Comparison of ENCODE assay signal across 8 mouse cellular contexts in the genomic region with DNA sequence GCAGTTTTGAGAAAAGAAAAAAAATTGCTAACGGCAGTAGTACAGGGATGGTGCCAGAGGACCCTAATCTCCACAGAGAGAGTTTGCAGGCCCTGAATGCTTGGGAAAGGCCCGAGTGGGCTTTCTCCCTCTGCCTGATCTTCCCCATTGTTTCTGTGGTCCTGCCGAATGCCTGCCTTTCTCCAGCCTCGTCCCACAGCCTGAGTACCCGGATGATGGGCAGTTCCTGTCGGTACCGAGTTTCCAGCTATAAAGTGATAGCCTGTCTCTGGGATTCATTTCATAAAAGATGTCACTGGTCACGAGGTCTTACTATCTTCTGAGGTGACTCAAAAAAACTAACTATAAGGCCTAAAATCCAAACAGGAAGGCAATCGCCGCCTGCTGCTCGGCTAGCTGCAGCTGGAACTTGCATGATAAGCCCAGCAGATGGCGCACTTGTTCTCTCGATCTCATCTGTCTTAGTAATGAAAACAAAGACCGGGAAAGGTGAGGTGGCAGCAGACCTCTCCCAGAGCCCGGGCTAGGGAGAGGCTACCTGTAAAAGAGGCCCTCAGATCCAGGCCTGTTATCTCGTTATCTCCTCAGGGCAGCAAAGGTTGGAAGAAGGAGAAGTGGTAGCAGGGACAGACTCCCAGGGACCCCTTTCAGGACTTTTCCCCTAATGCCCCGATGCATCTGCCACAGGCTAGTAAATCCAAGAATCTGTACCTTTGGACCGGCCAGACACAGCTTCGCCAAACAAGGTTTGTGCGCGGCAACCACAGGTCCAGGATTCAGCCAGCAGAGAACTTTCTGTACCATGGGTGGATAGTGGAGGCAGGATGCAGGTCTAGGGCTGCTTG. TPM values are rescaled to one million over a fixed set of nuclear protein-coding genes. Genes with fewer than 3 reads are reported as not detected.
A peak's percentile ranks its signal among the peaks of the same experiment; 100 is the strongest.
DNase-seq lines count a peak whose midpoint lies in the region; ATAC-seq and TF ChIP-seq lines count a peak whose summit lies in the region.

No protein-coding gene starts in this region.

- peak; percentile 82 for TF ChIP-seq RAD21 in CH12.LX (IDR thresholded peaks at IDR 0.05; ENCODE audit: low read depth, low read length)

- no peak overlapping the region for H3K27ac ChIP-seq in CH12.LX (ENCODE audit: insufficient read depth, low read depth)
- no peak overlapping the region; the same call in 1 of the 2 replicates for H3K27ac ChIP-seq in forebrain, embryonic 14.5 days (ENCODE audit: low read depth, low read length)
- no peak overlapping the region for H3K27ac ChIP-seq in liver, embryonic 16.5 days (ENCODE audit: low read length)
- H3K27ac ChIP-seq in neural tube, embryonic 14.5 days (ENCODE audit: low read depth, low read length) = no peak overlapping the region
- H3K27ac ChIP-seq in testis, adult 2 months (ENCODE audit: control insufficient read depth, insufficient read depth, low read depth, low read length) = no peak overlapping the region

- TF ChIP-seq CTCF in CH12.LX (conservative IDR thresholded peaks at IDR 0.05 in 1 of 2, IDR thresholded peaks at IDR 0.05 in 1 of 2; ENCODE audit: low read depth in 2 of 2, low read length in 2 of 2) = peak; percentile 77 to 86
- TF ChIP-seq CTCF in testis, adult 2 months (IDR thresholded peaks at IDR 0.05; ENCODE audit: control insufficient read depth, insufficient read depth, insufficient replicate concordance, low read depth, low read length) = peak; percentile 84; the same call in 1 of the 2 replicates

- no peaks in the 10 kb centered on the region for H3K27me3 ChIP-seq in CH12.LX (replicated peaks)
- no peaks in the 10 kb centered on the region for H3K27me3 ChIP-seq in forebrain, embryonic 14.5 days (replicated peaks; ENCODE audit: control insufficient read depth, insufficient read depth, low read length)
- no peaks in the 10 kb centered on the region for H3K27me3 ChIP-seq in liver, embryonic 16.5 days (ENCODE audit: control insufficient read depth, insufficient read depth, low read depth, low read length)
- no peaks in the 10 kb centered on the region for H3K27me3 ChIP-seq in neural tube, embryonic 14.5 days (ENCODE audit: control insufficient read depth, insufficient read depth, low read length)
- no peaks in the 10 kb centered on the region for H3K27me3 ChIP-seq in testis, adult 2 months (ENCODE audit: control insufficient read depth, insufficient read depth, low read length)

- H3K36me3 ChIP-seq in CH12.LX (replicated peaks in 1 of 2; ENCODE audit: control insufficient read depth in 1 of 2, insufficient read depth in 1 of 2, low read length in 1 of 2) = peaks cover 11 to 17% of the 10 kb centered on the region in 2 experiments
- H3K36me3 ChIP-seq in forebrain, embryonic 14.5 days (ENCODE audit: control insufficient read depth, insufficient read depth, low read length) = peaks cover 13% of the 10 kb centered on the region; the same call in 1 of the 2 replicates
- no peaks in the 10 kb centered on the region for H3K36me3 ChIP-seq in liver, embryonic 16.5 days (ENCODE audit: control insufficient read depth, insufficient read depth)
- no peaks in the 10 kb centered on the region for H3K36me3 ChIP-seq in neural tube, embryonic 14.5 days (ENCODE audit: control insufficient read depth, insufficient read depth, low read length)
- no peaks in the 10 kb centered on the region for H3K36me3 ChIP-seq in testis, adult 2 months (ENCODE audit: control insufficient read depth, insufficient read depth, low read length)

- no peak overlapping the region for H3K4me3 ChIP-seq in CH12.LX (replicated peaks in 1 of 3; ENCODE audit: low read depth in 2 of 3, low read length in 2 of 3, poor library complexity in 1 of 3)
- H3K4me3 ChIP-seq in forebrain, embryonic 14.5 days (ENCODE audit: low read depth, low read length) = no peak overlapping the region
- peak overlapping the region; percentile 14; the same call in 1 of the 2 replicates for H3K4me3 ChIP-seq in liver, embryonic 16.5 days (ENCODE audit: low read depth, low read length)
- H3K4me3 ChIP-seq in neural tube, embryonic 14.5 days (ENCODE audit: low read depth, low read length) = no peak overlapping the region
- H3K4me3 ChIP-seq in testis, adult 2 months (ENCODE audit: control insufficient read depth, low read depth, low read length) = peak overlapping the region; percentile 66

- DNase-seq in CH12.LX (ENCODE audit: extremely low read depth) = peak; percentile 79
- DNase-seq in c-Kit-positive CD71-positive TER-119-positive erythroid progenitor cells, embryonic 14.5 days (ENCODE audit: low spot score) = peak; percentile 60
- DNase-seq in forebrain, embryonic 14.5 days (ENCODE audit: low spot score) = peak; percentile 95
- DNase-seq in heart, postnatal 14 days = peak; percentile 78 to 88
- peak; percentile 74 for DNase-seq in large intestine, adult 2 months (ENCODE audit: low read depth, low spot score)

- H3K79me2 ChIP-seq in CH12.LX (replicated peaks; ENCODE audit: control insufficient read depth, extremely low read depth, insufficient read depth, poor library complexity, severe bottlenecking) = no peaks in the 10 kb centered on the region

- WGBS in forebrain, embryonic 14.5 days = 17% methylated on average over 21 of the region's 21 CpGs
- 22% methylated on average over 21 of the region's 21 CpGs for WGBS in large intestine, adult 2 months
- 25% methylated on average over 21 of the region's 21 CpGs for WGBS in liver, embryonic 16.5 days (ENCODE audit: insufficient replicate concordance)
- 25% methylated on average over 21 of the region's 21 CpGs for WGBS in neural tube, embryonic 14.5 days

- peak; percentile 83 for ATAC-seq in forebrain, embryonic 14.5 days
- ATAC-seq in liver, embryonic 16.5 days (ENCODE audit: low read depth) = peak; percentile 65
- peak; percentile 75 for ATAC-seq in neural tube, embryonic 14.5 days (ENCODE audit: low read depth)

- peaks cover 0 to 7% of the 10 kb centered on the region in 2 experiments; a peak in 2 of 4 replicates for H3K4me1 ChIP-seq in CH12.LX (ENCODE audit: control insufficient read depth in 1 of 2, insufficient read depth in 2 of 2)
- H3K4me1 ChIP-seq in forebrain, embryonic 14.5 days (ENCODE audit: control insufficient read depth, insufficient read depth, low read length) = peaks cover 10% of the 10 kb centered on the region; the same call in 1 of the 2 replicates
- no peaks in the 10 kb centered on the region for H3K4me1 ChIP-seq in liver, embryonic 16.5 days (ENCODE audit: control insufficient read depth, low read depth, low read length)
- peaks cover 4% of the 10 kb centered on the region for H3K4me1 ChIP-seq in neural tube, embryonic 14.5 days (ENCODE audit: control insufficient read depth, insufficient read depth, low read length)
- H3K4me1 ChIP-seq in testis, adult 2 months (ENCODE audit: control insufficient read depth, insufficient read depth, low read length) = peaks cover 5% of the 10 kb centered on the region

- no peak for TF ChIP-seq EP300 in CH12.LX (IDR thresholded peaks at IDR 0.05; ENCODE audit: low read length)

- TF ChIP-seq POLR2A in CH12.LX (IDR thresholded peaks at IDR 0.05; ENCODE audit: low read depth, low read length) = no peak
- TF ChIP-seq POLR2A in testis, adult 2 months (IDR thresholded peaks at IDR 0.05; ENCODE audit: control insufficient read depth, low read depth, low read length) = no peak

- no peaks in the 10 kb centered on the region for H3K9me3 ChIP-seq in CH12.LX (replicated peaks; ENCODE audit: low read length)
- 0 out of 2 replicates have a peak, but pooled peaks cover 2% of the 10 kb centered on the region for H3K9me3 ChIP-seq in forebrain, embryonic 14.5 days (replicated peaks; ENCODE audit: control insufficient read depth, low read length)
- no peaks in the 10 kb centered on the region for H3K9me3 ChIP-seq in liver, embryonic 16.5 days (replicated peaks; ENCODE audit: control insufficient read depth, low read length)
- H3K9me3 ChIP-seq in neural tube, embryonic 14.5 days (ENCODE audit: control insufficient read depth, low read length) = no peaks in the 10 kb centered on the region

- peak overlapping the region; percentile 34; the same call in 1 of the 2 replicates for H3K4me2 ChIP-seq in CH12.LX (ENCODE audit: insufficient read depth, low read depth, poor library complexity, severe bottlenecking)
- H3K4me2 ChIP-seq in forebrain, embryonic 14.5 days (ENCODE audit: low read length) = peak overlapping the region; percentile 43
- peak overlapping the region; percentile 38 for H3K4me2 ChIP-seq in liver, embryonic 16.5 days (ENCODE audit: low read depth, low read length)
- peak overlapping the region; percentile 30; the same call in 1 of the 2 replicates for H3K4me2 ChIP-seq in neural tube, embryonic 14.5 days (ENCODE audit: low read depth, low read length)

- in situ Hi-C loops in CH12.LX (cut with MboI; ENCODE audit: low pct_ligation_motif_present, low pct_unique_long_range_greater_than_20kb, low sequenced_read_pairs) = loop anchor here (25.0 kb wide), 1 partner anchor 532 kb away; no protein-coding TSS in a partner anchor

- intact Hi-C loops in heart, postnatal 14 days (cut with DNase I) = loop anchor here (1.0 to 10.0 kb wide), 5 partner anchors 127 to 548 kb away; a partner anchor contains a TSS

- no peak overlapping the region for H3K9ac ChIP-seq in CH12.LX (ENCODE audit: insufficient read depth, low read depth)
- peak overlapping the region; percentile 45; the same call in 1 of the 2 replicates for H3K9ac ChIP-seq in forebrain, embryonic 14.5 days (ENCODE audit: low read length)
- H3K9ac ChIP-seq in liver, embryonic 16.5 days (ENCODE audit: low read depth, low read length) = no peak overlapping the region
- H3K9ac ChIP-seq in neural tube, embryonic 14.5 days (replicated peaks; ENCODE audit: low read depth, low read length) = peak overlapping the region; percentile 37; the same call in 1 of the 2 replicates

- dilution Hi-C loops in CH12.LX (cut with MboI; ENCODE audit: extremely low pct_ligation_motif_present, extremely low pct_unique_long_range_greater_than_20kb, low sequenced_read_pairs) = no loop called here

RNA-seq across cellular contexts. Expression of a gene that starts 19.7 kb away (rescaled TPM):
- total RNA-seq in CH12.LX (2012; rRNA removed) = 22.3 and 31.7 TPM in 2 replicates
- 97.5 and 140 TPM in 2 replicates for total RNA-seq in CH12.LX (2014; rRNA removed)
- polyA plus RNA-seq in CH12.LX (2012; ENCODE audit: insufficient read length, low read depth) = 26.1 and 28.0 TPM in 2 replicates
- 111 and 118 TPM in 2 replicates for polyA plus RNA-seq in forebrain, embryonic 14.5 days (2014; fragmentation: Nextera tagmentation; extraction: Ambion mirVana)
- total RNA-seq in heart, postnatal 14 days (2021) = 10 to 100 TPM; 24.0 to 26.6 TPM
- polyA plus RNA-seq in large intestine, adult 2 months (2012; rRNA removed) = 41.4 and 56.9 TPM in 2 replicates
- polyA plus RNA-seq in liver, embryonic 16.5 days (2015; fragmentation: Nextera tagmentation; extraction: Ambion mirVana) = 19.9 and 21.7 TPM in 2 replicates
- 95.0 and 104 TPM in 2 replicates for polyA plus RNA-seq in neural tube, embryonic 14.5 days (2014; fragmentation: Nextera tagmentation; extraction: Ambion mirVana)
- 27.6 and 32.1 TPM in 2 replicates for polyA plus RNA-seq in testis, adult 2 months (2012; rRNA removed)

RNA-seq across cellular contexts. Expression of a gene that starts 22.9 kb away (rescaled TPM):
- total RNA-seq in CH12.LX (2012; rRNA removed) (0.17 and 0.93 TPM in 2 replicates), CH12.LX (2014; rRNA removed) (0.08 TPM in 1 of 2 replicates, not detected in the other)
- polyA plus RNA-seq in CH12.LX (2012; ENCODE audit: insufficient read length, low read depth) = 0.21 TPM in 1 of 2 replicates, not detected in the other
- polyA plus RNA-seq in forebrain, embryonic 14.5 days (2014; fragmentation: Nextera tagmentation; extraction: Ambion mirVana) = 5.1 and 5.4 TPM in 2 replicates
- total RNA-seq in heart, postnatal 14 days (2021) = 1 to 10 TPM; 2.9 to 3.8 TPM
- 1.7 TPM in 2 replicates for polyA plus RNA-seq in large intestine, adult 2 months (2012; rRNA removed)
- polyA plus RNA-seq in liver, embryonic 16.5 days (2015; fragmentation: Nextera tagmentation; extraction: Ambion mirVana) = 5.2 and 5.4 TPM in 2 replicates
- 5.6 and 6.6 TPM in 2 replicates for polyA plus RNA-seq in neural tube, embryonic 14.5 days (2014; fragmentation: Nextera tagmentation; extraction: Ambion mirVana)
- 1.1 and 1.3 TPM in 2 replicates for polyA plus RNA-seq in testis, adult 2 months (2012; rRNA removed)

Comparison
In these comparisons a context has a peak if more than half of its experiments do, and no peak if none do; other contexts are left out.
1. H3K4me3 ChIP-seq: peak in liver, embryonic 16.5 days (single experiment) and testis, adult 2 months (single experiment); none in CH12.LX (0 of 3), forebrain, embryonic 14.5 days (single experiment) and neural tube, embryonic 14.5 days (single experiment).
2. H3K9ac ChIP-seq: peak in forebrain, embryonic 14.5 days (single experiment) and neural tube, embryonic 14.5 days (single experiment); none in CH12.LX (single experiment) and liver, embryonic 16.5 days (single experiment).
3. Peak in every context shown above with its lines, with median percentiles within 50 percentile points of each other: DNase-seq, H3K4me2 ChIP-seq and ATAC-seq.